12 mouse cellular contexts compared by ENCODE assay signal in genomic region chr16:24919349-24920012, GRCm38 (mm10).
DNase-seq lines count a peak whose midpoint lies in the region; ATAC-seq lines count a peak whose summit lies in the region.
"Had no signal": no experiment of that assay in that cellular context is flagged by ENCODE, and none has a peak within 500 bp of the region (broad histone marks: within the 10 kb centered on the region; RNA-seq: fewer than 3 reads in every experiment).

No protein-coding gene starts in this region.

- H3K4me1 ChIP-seq in hindbrain, embryonic 14.5 days (replicated peaks; ENCODE audit: control insufficient read depth, insufficient read depth, low read length), result no peaks in the 10 kb centered on the region
- H3K4me1 ChIP-seq in hindbrain, embryonic 13.5 days (replicated peaks), result no peaks in the 10 kb centered on the region; the same call in 1 of the 2 replicates
- peaks cover 18% of the 10 kb centered on the region for H3K4me1 ChIP-seq in kidney, embryonic 16.5 days (ENCODE audit: insufficient read depth, low read length)

- H3K9me3 ChIP-seq in hindbrain, embryonic 14.5 days (ENCODE audit: control insufficient read depth, low read length), result no peaks in the 10 kb centered on the region
- no peaks in the 10 kb centered on the region for H3K9me3 ChIP-seq in hindbrain, embryonic 13.5 days
- no peaks in the 10 kb centered on the region for H3K9me3 ChIP-seq in kidney, embryonic 16.5 days (ENCODE audit: low read length)

- no peak for ATAC-seq in hindbrain, embryonic 14.5 days (ENCODE audit: low FRiP score)
- ATAC-seq in hindbrain, embryonic 13.5 days (ENCODE audit: low FRiP score), result no peak
- ATAC-seq in kidney, embryonic 16.5 days (ENCODE audit: low FRiP score, low TSS enrichment), result peak; percentile 85
- ATAC-seq: CD4-positive, CD25-positive, alpha-beta regulatory T cell, adult 4 months had no signal

- H3K4me2 ChIP-seq in hindbrain, embryonic 14.5 days (replicated peaks), result peak overlapping the region; percentile 22; the same call in 1 of the 2 replicates
- H3K4me2 ChIP-seq in hindbrain, embryonic 13.5 days, result no peak overlapping the region
- H3K4me2 ChIP-seq in kidney, embryonic 16.5 days (replicated peaks; ENCODE audit: low read depth, low read length), result peak overlapping the region; percentile 46

- no peaks in the 10 kb centered on the region for H3K36me3 ChIP-seq in hindbrain, embryonic 14.5 days (replicated peaks; ENCODE audit: control insufficient read depth, insufficient read depth)
- H3K36me3 ChIP-seq in hindbrain, embryonic 13.5 days, result no peaks in the 10 kb centered on the region
- H3K36me3 ChIP-seq in kidney, embryonic 16.5 days (ENCODE audit: insufficient read depth, low read length), result no peaks in the 10 kb centered on the region

- H3K4me3 ChIP-seq in hindbrain, embryonic 14.5 days (replicated peaks; ENCODE audit: low read length), result no peak overlapping the region
- no peak overlapping the region for H3K4me3 ChIP-seq in hindbrain, embryonic 13.5 days
- H3K4me3 ChIP-seq in kidney, embryonic 16.5 days (ENCODE audit: low read length), result peak overlapping the region; percentile 16; the same call in 1 of the 2 replicates

- H3K9ac ChIP-seq in hindbrain, embryonic 14.5 days, result no peak overlapping the region
- no peak overlapping the region for H3K9ac ChIP-seq in hindbrain, embryonic 13.5 days
- H3K9ac ChIP-seq in kidney, embryonic 16.5 days (replicated peaks; ENCODE audit: low read length), result no peak overlapping the region

- DNase-seq in hindbrain, embryonic 14.5 days (ENCODE audit: low spot score), result no peak
- DNase-seq in retina, embryonic 14.5 days (ENCODE audit: low spot score), result peak; percentile 48
- no peak for DNase-seq in retina, postnatal 1 day
- no peak for DNase-seq in spleen, postnatal 14 days (ENCODE audit: low spot score in 2 of 2)
- no peak for DNase-seq in T-cell, adult 2 months (ENCODE audit: low spot score)
- DNase-seq in adrenal gland, postnatal 36 days, result no peak
- DNase-seq: cerebellum, adult 11-12 months; gastrocnemius, postnatal 25 days; left cerebral cortex, postnatal 4 days had no signal

- no peaks in the 10 kb centered on the region for H3K27me3 ChIP-seq in hindbrain, embryonic 14.5 days (ENCODE audit: control insufficient read depth, insufficient read depth, low read length)
- H3K27me3 ChIP-seq in hindbrain, embryonic 13.5 days, result no peaks in the 10 kb centered on the region
- H3K27me3 ChIP-seq in kidney, embryonic 16.5 days (ENCODE audit: insufficient read depth, low read length), result no peaks in the 10 kb centered on the region

- WGBS in hindbrain, embryonic 14.5 days, result 40% methylated on average over 11 of the region's 11 CpGs
- WGBS in hindbrain, embryonic 13.5 days, result 49% methylated on average over 11 of the region's 11 CpGs
- 9% methylated on average over 11 of the region's 11 CpGs for WGBS in kidney, embryonic 16.5 days

- no peak overlapping the region for H3K27ac ChIP-seq in hindbrain, embryonic 14.5 days
- no peak overlapping the region for H3K27ac ChIP-seq in hindbrain, embryonic 13.5 days
- H3K27ac ChIP-seq in kidney, embryonic 16.5 days (ENCODE audit: low read length), result peak overlapping the region; percentile 70
